Mouse (Mus musculus) liver, adult 2 months (tissue): Measurements from ENCODE around the gene Sh3bgrl. TPM values are rescaled to one million over a fixed set of nuclear protein-coding genes. Genes with fewer than 3 reads are reported as not detected.
"Not testable (repeated sequence)": the region's sequence is repeated elsewhere in the genome, so short reads cannot be mapped to it uniquely, and the experiment has no call there.

ENCODE experiments used
- DNase-seq: peaks from one replicate; pipeline ENCODE4 v3.0.0-alpha.2; 2011; ENCODE audit warnings: low read depth, low spot score; ENCODE audit errors: extremely low read depth
- H3K27ac ChIP-seq: fragments of 200-500 bp; replicated peaks from 2 replicates; pipeline ENCODE4 v1.5.1; 2012; ENCODE audit warnings: low read depth, mild to moderate bottlenecking, control low read depth, inconsistent platforms, low read length; ENCODE audit not compliant: insufficient read depth
- H3K27me3 ChIP-seq: fragments of 200-500 bp; 2 replicates; pipeline ENCODE4 v1.6.1; 2012; ENCODE audit warnings: mild to moderate bottlenecking, moderate library complexity, low read length, inconsistent platforms; ENCODE audit not compliant: control insufficient read depth, insufficient read depth
- H3K36me3 ChIP-seq: fragments of 200-500 bp; 2 replicates; pipeline ENCODE4 v1.6.1; 2012; ENCODE audit warnings: low read length, inconsistent platforms; ENCODE audit not compliant: control insufficient read depth, insufficient read depth
- H3K4me1 ChIP-seq: fragments of 200-500 bp; 2 replicates; pipeline ENCODE4 v1.6.1; 2011; ENCODE audit warnings: low read length; ENCODE audit not compliant: control insufficient read depth, insufficient read depth
- H3K4me3 ChIP-seq: fragments of 200-500 bp; 2 replicates; pipeline ENCODE4 v1.5.1; 2011; ENCODE audit warnings: low read depth, mild to moderate bottlenecking, control low read depth, low read length, moderate library complexity; ENCODE audit not compliant: insufficient read depth
- H3K79me2 ChIP-seq: fragments of 200-500 bp; 2 replicates; pipeline ENCODE4 v1.6.1; 2012; ENCODE audit warnings: inconsistent platforms, mild to moderate bottlenecking, low read length, moderate library complexity; ENCODE audit not compliant: control insufficient read depth, insufficient read depth
- H3K9ac ChIP-seq: fragments of 200-500 bp; 2 replicates; pipeline ENCODE4 v1.6.1; 2012; ENCODE audit warnings: low read depth, mild to moderate bottlenecking, control low read depth, inconsistent platforms, low read length
- CTCF ChIP-seq: fragments of 200-500 bp; IDR thresholded peaks from 2 replicates; pipeline ENCODE4 v1.5.1; 2011; ENCODE audit warnings: low read depth, low read length, control low read depth
- POLR2A ChIP-seq: fragments of 200-500 bp; IDR thresholded peaks from 2 replicates; pipeline ENCODE4 v1.6.1; 2011; ENCODE audit warnings: low read length, control low read depth; ENCODE audit not compliant: insufficient read depth; ENCODE audit errors: extremely low read depth
- WGBS: fragments of 180-500 bp; shearing (Covaris S2); methylation state at CpG from one replicate; pipeline ENCODE4 v1.1.7; 2018; 5-methylcytosine and 5-hydroxymethylcytosine counted together
- polyA plus RNA-seq: library from polyadenylated mRNA; depleted of rRNA; stranded (reverse); fragments of >200 nt; gene quantifications from 2 replicates; pipeline ENCODE4 v1.2.3, GENCODE M21; 2012; rRNA removed
- total RNA-seq: library from RNA; depleted of rRNA; stranded (reverse); fragments of >200 nt; gene quantifications from 2 replicates; pipeline ENCODE4 v1.2.3, GENCODE M21; 2014; rRNA removed

The Sh3bgrl gene
- total RNA-seq (68.3 and 80.6 TPM in 2 replicates), polyA plus RNA-seq (9.0 and 10.7 TPM in 2 replicates)

GRCm38 (mm10) chrX:109095245-109096242 is at the start of gene Sh3bgrl:
Gene Sh3bgrl, plus strand, starts transcription at chrX:109095365.
- Histone ChIP-seq H3K27ac (peak within 1 kb of the TSS; percentile 96), H3K4me1 (peaks cover 3% of the 10 kb centered on the region; the same call in 1 of the 2 replicates), H3K79me2 (peaks cover 2% of the 10 kb centered on the region; the same call in 1 of the 2 replicates), H3K9ac (peak within 1 kb of the TSS; percentile 89), H3K27me3 (no peaks in the 10 kb centered on the region), H3K36me3 (no peaks in the 10 kb centered on the region), H3K4me3 (peak within 1 kb of the TSS; percentile 94)
- peak; percentile 80 for DNase-seq
- no peak for TF ChIP-seq CTCF
- 0 out of 2 replicates have a peak, but pooled peaks have one; percentile 39 for TF ChIP-seq POLR2A
- WGBS: under 1% methylated on average over 26 of the region's 26 CpGs

- DNase-seq: no peak
- Histone ChIP-seq H3K27ac (no peak overlapping the region), H3K79me2 (no peaks in the 10 kb centered on the region), H3K4me3 (no peak overlapping the region), H3K9ac (no peak overlapping the region), H3K36me3 (no peaks in the 10 kb centered on the region), H3K27me3 (no peaks in the 10 kb centered on the region), H3K4me1 (no peaks in the 10 kb centered on the region)
- no peak for TF ChIP-seq POLR2A
- TF ChIP-seq CTCF: no peak
- WGBS: 80% methylated on average over 1 of the region's 1 CpGs
Measured at GRCm38 (mm10) chrX:109047773-109048172, 47.4 kb upstream of the Sh3bgrl start.

- WGBS: 84% methylated on average over 3 of the region's 3 CpGs
Measured at GRCm38 (mm10) chrX:109071719-109072118, 23.4 kb upstream of the Sh3bgrl start.

GRCm38 (mm10) chrX:109075716-109076115 is 19.4 kb upstream of the Sh3bgrl start:
- DNase-seq: no peak
- Histone ChIP-seq H3K9ac (no peak overlapping the region), H3K27ac (no peak overlapping the region), H3K4me1 (no peaks in the 10 kb centered on the region), H3K27me3 (no peaks in the 10 kb centered on the region), H3K4me3 (no peak overlapping the region), H3K79me2 (no peaks in the 10 kb centered on the region), H3K36me3 (no peaks in the 10 kb centered on the region)
- WGBS: 86% methylated on average over 1 of the region's 1 CpGs
- TF ChIP-seq CTCF (no peak), POLR2A (no peak)

More at GRCm38 (mm10) chrX:109071719-109072118, 23.4 kb upstream of the Sh3bgrl start:
- Histone ChIP-seq H3K79me2 (no peaks in the 10 kb centered on the region), H3K27ac (no peak overlapping the region), H3K9ac (no peak overlapping the region), H3K36me3 (no peaks in the 10 kb centered on the region), H3K4me1 (no peaks in the 10 kb centered on the region), H3K27me3 (no peaks in the 10 kb centered on the region), H3K4me3 (no peak overlapping the region)
- no peak for TF ChIP-seq POLR2A
- TF ChIP-seq CTCF: no peak
- DNase-seq: no peak

- Histone ChIP-seq H3K27ac (no peak overlapping the region), H3K9ac (no peak overlapping the region), H3K4me1 (no peaks in the 10 kb centered on the region), H3K27me3 (no peaks in the 10 kb centered on the region), H3K79me2 (no peaks in the 10 kb centered on the region), H3K36me3 (no peaks in the 10 kb centered on the region), H3K4me3 (no peak overlapping the region)
- WGBS: 3% methylated on average over 3 of the region's 3 CpGs
- DNase-seq: peak; percentile 37
- TF ChIP-seq POLR2A: no peak
- no peak for TF ChIP-seq CTCF
Measured at GRCm38 (mm10) chrX:109076355-109076754, 18.8 kb upstream of the Sh3bgrl start.

GRCm38 (mm10) chrX:109079354-109079753 is 15.8 kb upstream of the Sh3bgrl start:
- WGBS: 77% methylated on average over 4 of the region's 4 CpGs

More at GRCm38 (mm10) chrX:109079354-109079753, 15.8 kb upstream of the Sh3bgrl start:
- H3K27me3 ChIP-seq, H3K27ac ChIP-seq, H3K9ac ChIP-seq, H3K79me2 ChIP-seq, H3K4me1 ChIP-seq, H3K36me3 ChIP-seq, H3K4me3 ChIP-seq, DNase-seq: not testable (repeated sequence)
